Mouse (Mus musculus) central nervous system, embryonic 18 days (tissue): ENCODE measurements around the gene Krt77. TPM values are rescaled to one million over a fixed set of nuclear protein-coding genes. Genes with fewer than 3 reads are reported as not detected.

Experiments used
- polyA plus RNA-seq: library from polyadenylated mRNA; depleted of rRNA; stranded (reverse); fragments of >200 nt; gene quantifications from 2 replicates; pipeline ENCODE4 v1.2.3, GENCODE M21; 2012; rRNA removed

The Krt77 gene
- polyA plus RNA-seq, result 2.3 and 2.6 TPM in 2 replicates

DNA sequence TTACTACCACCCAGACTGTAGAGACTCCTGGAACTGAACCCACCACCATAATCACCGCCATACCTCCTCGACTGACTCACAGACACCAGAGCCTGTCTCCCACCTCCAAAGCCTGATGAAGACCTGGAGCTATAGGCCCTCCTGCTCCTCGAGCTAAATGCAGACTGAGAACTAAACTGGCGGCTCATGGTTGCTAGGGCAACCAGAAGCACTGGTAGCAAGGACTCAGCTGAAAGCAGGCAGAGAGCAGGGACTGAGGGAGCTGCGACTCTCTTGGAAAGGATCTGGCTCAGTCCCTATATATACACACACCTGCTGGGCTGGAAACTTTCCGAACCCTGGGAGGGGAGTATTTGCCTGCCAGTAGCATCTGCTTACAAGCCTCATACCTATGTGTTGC, at the start of gene Krt77:
Gene Krt77, minus strand, starts transcription at position 275 of the 400 bp plus-strand sequence.

GRCm38 (mm10) chr15:101892820-101893219, 23.3 kb upstream of the Krt77 start, which contains the start of gene Krt76:
Gene Krt76, minus strand, starts transcription at chr15:101892920.

GRCm38 (mm10) chr15:101850694-101851093, 18.8 kb downstream of the Krt77 start, which contains the start of gene Krt1:
Gene Krt1, minus strand, starts transcription at chr15:101850794.

DNA sequence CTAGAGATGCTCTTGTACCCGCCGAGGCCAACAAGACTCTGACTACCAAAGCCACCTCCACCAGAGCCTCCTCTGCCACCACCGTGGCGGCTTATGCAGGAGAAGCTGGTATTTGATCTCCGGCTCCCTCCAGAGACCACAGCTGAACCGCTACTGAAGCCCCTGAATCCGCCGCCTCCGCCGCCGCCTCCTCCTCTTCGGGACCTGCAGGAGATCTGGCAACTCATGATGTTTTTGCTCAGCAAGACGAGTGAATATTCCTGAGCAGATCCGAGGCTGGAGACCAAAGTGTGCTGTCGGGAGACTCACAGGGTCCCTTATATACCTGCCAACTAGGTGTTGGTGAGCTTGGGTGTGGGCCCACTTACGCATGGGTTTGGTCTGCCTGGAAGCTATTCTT, 51.6 kb downstream of the Krt77 start, which contains the start of gene Krt2:
Gene Krt2, minus strand, starts transcription at position 295 of the 400 bp plus-strand sequence.

Other genes with a start within 250 kb of the Krt77 start
- not detected in 2 replicates for gene Gm5414, start 241.5 kb downstream of the Krt77 start, polyA plus RNA-seq
- not detected in 2 replicates for gene Gm5478, start 222.3 kb downstream of the Krt77 start, polyA plus RNA-seq
- 0.41 TPM in 1 of 2 replicates, not detected in the other for gene Krt6b, start 189.4 kb downstream of the Krt77 start, polyA plus RNA-seq
- gene Krt6a, start 175.4 kb downstream of the Krt77 start, polyA plus RNA-seq, result 0.04 and 40.9 TPM in 2 replicates
- gene Krt5, start 156.8 kb downstream of the Krt77 start, polyA plus RNA-seq, result 0.08 and 1.1 TPM in 2 replicates
- gene Krt71, start 126.6 kb downstream of the Krt77 start, polyA plus RNA-seq, result 0.08 and 0.36 TPM in 2 replicates
- gene Krt72, start 83.2 kb downstream of the Krt77 start, polyA plus RNA-seq, result 0.11 and 0.13 TPM in 2 replicates
- 0.52 and 0.95 TPM in 2 replicates for gene Krt73, start 67.4 kb downstream of the Krt77 start, polyA plus RNA-seq
- gene Krt2, start 51.5 kb downstream of the Krt77 start, polyA plus RNA-seq, result 0.03 TPM in 2 replicates
- gene Krt1, start 18.9 kb downstream of the Krt77 start, polyA plus RNA-seq, result 23.8 and 28.4 TPM in 2 replicates
- gene Krt76, start 23.2 kb upstream of the Krt77 start, polyA plus RNA-seq, result 0.05 and 0.06 TPM in 2 replicates
- gene Krt4, start 55.0 kb upstream of the Krt77 start, polyA plus RNA-seq, result not detected in 2 replicates
- gene Krt79, start 70.6 kb upstream of the Krt77 start, polyA plus RNA-seq, result 0.21 and 0.37 TPM in 2 replicates
- gene Krt78, start 84.6 kb upstream of the Krt77 start, polyA plus RNA-seq, result 0.01 and 0.48 TPM in 2 replicates
- 1.5 and 55.6 TPM in 2 replicates for gene Krt8, start 134.8 kb upstream of the Krt77 start, polyA plus RNA-seq
- gene Krt18, start 158.5 kb upstream of the Krt77 start, polyA plus RNA-seq, result 1.5 and 29.3 TPM in 2 replicates
- 142 and 151 TPM in 2 replicates for gene Eif4b, start 204.1 kb upstream of the Krt77 start, polyA plus RNA-seq
- 10.8 and 13.8 TPM in 2 replicates for gene Tns2, start 230.7 kb upstream of the Krt77 start, polyA plus RNA-seq